Mouse (Mus musculus): ENCODE measurements around the gene Ifi203.
"Not testable (repeated sequence)": the region's sequence is repeated elsewhere in the genome, so short reads cannot be mapped to it uniquely, and the experiment has no call there.

The Ifi203 gene

GRCm38 (mm10) chr1:173887026-173887787, 55.3 kb downstream of the Ifi203 start:
- not testable (repeated sequence) for DNase-seq (ENCODE audit: low spot score)

DNA sequence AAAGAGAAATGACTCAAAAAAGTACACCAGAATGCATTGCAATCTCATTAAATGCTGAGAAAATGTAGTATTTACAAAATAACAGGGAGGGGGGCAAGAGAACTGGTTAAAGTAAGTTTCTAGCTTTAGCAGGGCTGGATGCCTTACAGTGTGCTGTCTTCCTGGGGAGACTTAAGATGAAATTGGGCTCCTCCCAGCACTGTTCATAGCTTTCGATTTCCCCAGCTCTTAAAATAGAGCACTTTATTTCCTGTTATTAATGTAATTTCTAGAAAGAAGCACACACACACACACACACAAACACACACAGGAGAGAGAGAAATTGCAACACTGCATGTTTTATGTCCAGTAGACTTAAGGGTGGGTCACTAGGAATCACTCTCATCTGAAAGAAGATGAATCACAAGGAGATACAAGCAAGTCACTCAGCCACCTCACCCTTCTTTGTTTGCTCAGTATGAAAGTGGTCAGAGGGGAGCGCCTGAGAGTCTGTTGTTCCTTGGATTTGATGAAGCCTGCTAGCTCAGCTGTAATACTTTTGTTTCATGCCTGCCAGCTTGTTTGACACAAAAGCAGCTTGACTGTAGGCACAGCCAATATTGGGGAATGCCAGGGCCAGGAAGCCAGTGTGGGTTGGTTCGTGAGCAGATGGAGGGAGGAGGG, 62.3 kb downstream of the Ifi203 start:
- not testable (repeated sequence) for DNase-seq (ENCODE audit: low spot score)

DNA sequence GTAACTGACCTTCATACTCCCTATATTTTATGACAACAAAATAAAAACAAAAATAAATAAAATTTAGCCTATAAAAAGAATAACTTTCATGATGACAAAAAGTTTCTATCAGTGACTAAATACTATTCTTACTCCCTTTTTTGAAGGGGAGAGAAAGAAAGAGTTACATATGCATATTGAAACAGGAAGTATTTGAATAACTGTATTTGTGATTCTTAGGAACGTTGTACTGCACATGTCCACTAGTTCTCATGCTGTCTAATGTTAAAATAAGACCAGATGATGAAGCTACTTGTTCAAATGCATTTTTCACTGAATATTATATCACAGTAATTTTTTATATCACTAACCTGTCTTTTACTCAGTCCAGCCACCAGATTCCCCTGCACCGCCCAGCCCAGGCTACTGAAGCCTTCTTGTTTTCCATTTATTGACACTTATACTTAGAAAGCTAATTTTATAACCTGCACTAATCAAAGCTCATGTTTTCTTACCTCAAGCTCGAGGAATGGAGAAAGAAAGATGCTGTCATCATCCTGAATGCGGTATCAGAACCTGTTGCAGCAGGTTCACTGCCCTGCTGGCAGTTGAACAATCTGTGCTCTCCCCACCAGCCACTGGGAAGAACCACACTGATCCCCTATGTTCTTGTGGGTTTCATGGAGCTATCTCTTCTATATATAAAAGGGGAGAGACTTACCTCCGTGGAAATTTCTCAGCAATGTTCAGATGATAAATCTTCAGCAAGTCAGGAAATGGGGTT, 63.1 kb downstream of the Ifi203 start:
- not testable (repeated sequence) for DNase-seq (ENCODE audit: low spot score)

DNA sequence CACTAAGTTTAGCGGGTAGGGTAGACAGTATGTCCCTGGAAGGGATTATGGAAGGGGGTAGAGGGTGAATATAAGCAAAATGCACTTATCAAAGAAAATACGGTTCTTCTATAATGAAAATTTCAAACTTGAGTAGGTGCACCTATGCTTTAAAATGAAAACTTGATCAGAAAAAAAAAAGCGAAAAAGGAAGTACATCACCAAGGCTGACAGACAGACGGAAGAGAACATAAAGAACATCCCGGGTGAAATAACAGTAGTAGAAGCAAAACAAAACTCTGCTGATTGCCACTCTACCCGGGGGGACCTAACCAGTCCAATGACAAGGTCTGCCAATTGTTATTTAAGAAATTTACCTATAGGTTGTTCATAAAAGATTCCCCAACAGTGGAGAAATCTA, 64.2 kb downstream of the Ifi203 start:
- DNase-seq (ENCODE audit: low spot score), result not testable (repeated sequence)

DNA sequence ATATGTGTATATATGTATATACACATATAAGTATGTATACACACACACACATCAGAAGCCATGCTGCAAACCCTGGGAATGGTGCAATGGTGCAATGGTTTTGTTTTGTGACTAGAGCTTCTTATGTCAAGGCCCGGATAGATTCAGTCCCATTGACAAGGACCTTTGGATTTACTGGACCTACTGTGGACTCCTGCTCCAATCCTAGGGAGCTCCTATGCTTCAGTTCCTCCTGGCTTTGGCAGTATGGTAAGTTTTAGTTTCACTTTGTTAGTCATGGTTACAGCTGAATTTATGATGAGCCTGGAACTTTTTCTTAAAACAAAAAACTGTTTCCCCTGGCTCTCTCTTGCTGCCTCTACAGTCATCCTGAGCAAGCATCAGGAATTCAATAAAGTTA, 65.3 kb downstream of the Ifi203 start:
- not testable (repeated sequence) for DNase-seq (ENCODE audit: low spot score)

Data from MN1 (cell line).